Mouse (Mus musculus) gastrocnemius, postnatal 10 days (tissue): Measurements from ENCODE around the gene Lipi. TPM values are rescaled to one million over a fixed set of nuclear protein-coding genes. Genes with fewer than 3 reads are reported as not detected.
A peak's percentile ranks its signal among the peaks of the same experiment; 100 is the strongest.

Source experiments
- DNase-seq: peaks from one replicate; pipeline ENCODE4 v3.0.0; 2021; ENCODE audit warnings: mixed read lengths
- long read RNA-seq, 2 experiments: library from polyadenylated mRNA; stranded (forward); transcript quantifications; one replicate each; pipeline ENCODE4 v2.0.0; 2021
- total RNA-seq, 2 experiments: library from RNA; stranded (reverse); gene quantifications; 2 replicates each; pipeline ENCODE4 v1.2.3; 2021

Lipi gene
- total RNA-seq = under 1 TPM in 1 of 2 experiments, not detected in 1; 0.25 TPM
- long read RNA-seq, experiment 1 = 0 reads
- long read RNA-seq, experiment 2 = 0 reads

- DNase-seq = no peak
Measured at GRCm38 (mm10) chr16:75585961-75586360, at the start of gene Lipi. Lipi (minus strand) TSS chr16:75586061.

GRCm38 (mm10) chr16:75627862-75628261, 42.0 kb upstream of the Lipi start:
- DNase-seq = no peak

- no peak for DNase-seq
Measured at GRCm38 (mm10) chr16:75617651-75618349, 31.9 kb upstream of the Lipi start.

GRCm38 (mm10) chr16:75612561-75612960, 26.7 kb upstream of the Lipi start:
- no peak for DNase-seq

- no peak for DNase-seq
Measured at GRCm38 (mm10) chr16:75606415-75606814, 20.6 kb upstream of the Lipi start.

- no peak for DNase-seq
Measured at GRCm38 (mm10) chr16:75593501-75594183, 7.8 kb upstream of the Lipi start.

- DNase-seq = peak; percentile 79
Measured at GRCm38 (mm10) chr16:75592671-75593500, 7.0 kb upstream of the Lipi start, which contains the start of gene Rbm11. Rbm11 (plus strand) TSS chr16:75592844.

- no peak for DNase-seq
Measured at GRCm38 (mm10) chr16:75586466-75586865, 605 bp upstream of the Lipi start.

- DNase-seq = no peak
Measured at GRCm38 (mm10) chr16:75582279-75582678, 3.6 kb downstream of the Lipi start.

GRCm38 (mm10) chr16:75562910-75563309, 23.0 kb downstream of the Lipi start:
- DNase-seq = no peak

GRCm38 (mm10) chr16:75545310-75545709, 40.6 kb downstream of the Lipi start:
- no peak for DNase-seq

- no peak for DNase-seq
Measured at GRCm38 (mm10) chr16:75537784-75538565, 47.9 kb downstream of the Lipi start.

GRCm38 (mm10) chr16:75531705-75532104, 54.2 kb downstream of the Lipi start:
- DNase-seq = no peak

- DNase-seq = no peak
Measured at GRCm38 (mm10) chr16:75496568-75496967, 89.3 kb downstream of the Lipi start.

Other genes with a start within 250 kb of the Lipi start
- gene Rbm11, start 6.8 kb upstream of the Lipi start, total RNA-seq = under 1 TPM; 0.28 to 0.32 TPM
- gene Hspa13, start 181.0 kb upstream of the Lipi start, total RNA-seq = 10 to 100 TPM; 12.5 to 13.2 TPM